Mouse (Mus musculus) heart, adult 2 months (tissue): Measurements from ENCODE around the gene Glul.

ENCODE experiments used
- CTCF ChIP-seq: fragments of 200-600 bp; IDR thresholded peaks from 2 replicates; pipeline ENCODE4 v1.8.1; 2022; ENCODE audit warnings: antibody characterized with exemption, mild to moderate bottlenecking, moderate library complexity
- POLR2A ChIP-seq: fragments of 200-500 bp; IDR thresholded peaks from 2 replicates; pipeline ENCODE4 v1.6.1; 2011; ENCODE audit warnings: mild to moderate bottlenecking, low read depth, low read length, control low read depth; ENCODE audit not compliant: insufficient read depth

GRCm38 (mm10) chr1:153903006-153903405, 3.3 kb downstream of the Glul start:
- TF ChIP-seq CTCF (no peak), POLR2A (no peak)
